Mouse (Mus musculus) CH12.LX (cell line): ENCODE data around the gene Slc24a2. TPM values are rescaled to one million over a fixed set of nuclear protein-coding genes. Genes with fewer than 3 reads are reported as not detected.

Experiments
- DNase-seq: peaks from one replicate; pipeline ENCODE4 v3.0.0-alpha.2; 2013; ENCODE audit errors: extremely low read depth
- H3K27ac ChIP-seq: 2 replicates; pipeline ENCODE4 v1.5.1; 2012; ENCODE audit warnings: low read depth, mild to moderate bottlenecking, control low read depth, moderate library complexity; ENCODE audit not compliant: insufficient read depth
- H3K27me3 ChIP-seq: replicated peaks from 2 replicates; pipeline ENCODE3; 2012; ENCODE audit warnings: inconsistent platforms
- H3K36me3 ChIP-seq, 2 experiments: replicated peaks in 1 of 2; 2 replicates each; pipeline versions ENCODE3 to v1.6.1; 2012; ENCODE audit warnings: inconsistent platforms in 1 of 2, low read length in 1 of 2, mild to moderate bottlenecking in 1 of 2, mixed read lengths in 1 of 2, moderate library complexity in 1 of 2; ENCODE audit not compliant: control insufficient read depth in 1 of 2, insufficient read depth in 1 of 2
- H3K4me1 ChIP-seq, 2 experiments: 2 replicates each; pipeline ENCODE4 v1.6.1; 2012; ENCODE audit warnings: inconsistent platforms in 1 of 2, moderate library complexity in 1 of 2; ENCODE audit not compliant: insufficient read depth in 2 of 2, control insufficient read depth in 1 of 2
- H3K4me2 ChIP-seq: 2 replicates; pipeline ENCODE4 v1.6.1; 2012; ENCODE audit warnings: low read depth, mild to moderate bottlenecking, control low read depth; ENCODE audit not compliant: poor library complexity, insufficient read depth, severe bottlenecking
- H3K4me3 ChIP-seq, 3 experiments: fragments of 150-350 bp in 1 of 3; sonication (generic) in 1 of 3; replicated peaks in 1 of 3; 2 replicates each; pipeline versions ENCODE3 to v1.5.1; 2011 to 2012; ENCODE audit warnings: low read depth in 2 of 3, low read length in 2 of 3, mild to moderate bottlenecking in 2 of 3, moderate library complexity in 2 of 3, control low read depth in 1 of 3, improper control_type of control experiment in 1 of 3, inconsistent platforms in 1 of 3, mixed read lengths in 1 of 3; ENCODE audit not compliant: poor library complexity in 1 of 3
- H3K79me2 ChIP-seq: replicated peaks from 2 replicates; pipeline ENCODE4 v1.6.1; 2012; ENCODE audit warnings: mild to moderate bottlenecking, moderate library complexity; ENCODE audit not compliant: control insufficient read depth, poor library complexity, insufficient read depth, severe bottlenecking; ENCODE audit errors: extremely low read depth
- H3K9ac ChIP-seq: 2 replicates; pipeline ENCODE4 v1.6.1; 2012; ENCODE audit warnings: low read depth, mild to moderate bottlenecking, control low read depth, moderate library complexity; ENCODE audit not compliant: insufficient read depth
- H3K9me3 ChIP-seq: replicated peaks from 2 replicates; pipeline ENCODE3; 2012; ENCODE audit warnings: low read length, inconsistent platforms, mixed read lengths
- BHLHE40 ChIP-seq: IDR thresholded peaks from 2 replicates; pipeline ENCODE4 v1.6.1; 2011; ENCODE audit warnings: mild to moderate bottlenecking, low read depth, low read length, improper control_type of control experiment
- CHD1 ChIP-seq: IDR thresholded peaks from 2 replicates; pipeline ENCODE4 v1.6.1; 2012; ENCODE audit warnings: low read depth, low read length, improper control_type of control experiment, inconsistent platforms
- E2F4 ChIP-seq: IDR thresholded peaks from 2 replicates; pipeline ENCODE4 v1.6.1; 2011; ENCODE audit warnings: low read depth, low read length, improper control_type of control experiment; ENCODE audit not compliant: insufficient replicate concordance
- ELF1 ChIP-seq: IDR thresholded peaks from 2 replicates; pipeline ENCODE4 v1.6.1; 2014; ENCODE audit warnings: low read depth, mild to moderate bottlenecking, inconsistent platforms, low read length, improper control_type of control experiment
- EP300 ChIP-seq: IDR thresholded peaks from 2 replicates; pipeline ENCODE4 v1.6.1; 2011; ENCODE audit warnings: low read length, improper control_type of control experiment
- GABPA ChIP-seq: IDR thresholded peaks from 2 replicates; pipeline ENCODE4 v1.6.1; 2012; ENCODE audit warnings: low read depth, low read length, improper control_type of control experiment, inconsistent platforms; ENCODE audit not compliant: insufficient replicate concordance
- IRF4 ChIP-seq: IDR thresholded peaks from 2 replicates; pipeline ENCODE4 v1.6.1; 2014; ENCODE audit warnings: low read depth, mild to moderate bottlenecking, inconsistent platforms, low read length, improper control_type of control experiment
- JUN ChIP-seq: IDR thresholded peaks from 2 replicates; pipeline ENCODE4 v1.6.1; 2011; ENCODE audit warnings: low read depth, mild to moderate bottlenecking, low read length, improper control_type of control experiment, moderate library complexity; ENCODE audit not compliant: insufficient read depth
- JUND ChIP-seq: conservative IDR thresholded peaks from 2 replicates; pipeline ENCODE4 v1.6.1; 2011; ENCODE audit warnings: low read depth, low read length, improper control_type of control experiment
- KAT2A ChIP-seq: IDR thresholded peaks from 2 replicates; pipeline ENCODE4 v1.6.1; 2012; ENCODE audit warnings: low read length, improper control_type of control experiment, inconsistent platforms; ENCODE audit not compliant: insufficient replicate concordance
- MAFK ChIP-seq: IDR thresholded peaks from 2 replicates; pipeline ENCODE4 v1.6.1; 2011; ENCODE audit warnings: low read length, improper control_type of control experiment; ENCODE audit not compliant: insufficient replicate concordance
- MAZ ChIP-seq: IDR thresholded peaks from 2 replicates; pipeline ENCODE4 v1.6.1; 2012; ENCODE audit warnings: low read depth, mild to moderate bottlenecking, inconsistent platforms, low read length, improper control_type of control experiment, moderate library complexity
- MYC ChIP-seq: IDR thresholded peaks from 2 replicates; pipeline ENCODE4 v1.6.1; 2011; ENCODE audit warnings: low read depth, mild to moderate bottlenecking, improper control_type of control experiment, low read length
- NELFE ChIP-seq: IDR thresholded peaks from 2 replicates; pipeline ENCODE4 v1.6.1; 2011; ENCODE audit warnings: low read depth, low read length, improper control_type of control experiment
- NRF1 ChIP-seq: IDR thresholded peaks from 2 replicates; pipeline ENCODE4 v1.6.1; 2014; ENCODE audit warnings: low read depth, mild to moderate bottlenecking, inconsistent platforms, low read length, improper control_type of control experiment, moderate library complexity
- PAX5 ChIP-seq: IDR thresholded peaks from 2 replicates; pipeline ENCODE4 v1.6.1; 2012; ENCODE audit warnings: low read length, inconsistent platforms, mixed read lengths
- POLR2A ChIP-seq: IDR thresholded peaks from 2 replicates; pipeline ENCODE4 v1.6.1; 2011; ENCODE audit warnings: low read depth, mild to moderate bottlenecking, improper control_type of control experiment, low read length
- POLR2AphosphoS2 ChIP-seq: IDR thresholded peaks from 2 replicates; pipeline ENCODE4 v1.6.1; 2011; ENCODE audit warnings: low read depth, low read length, improper control_type of control experiment
- RCOR1 ChIP-seq: conservative IDR thresholded peaks from 2 replicates; pipeline ENCODE4 v1.6.1; 2012; ENCODE audit warnings: low read depth, mild to moderate bottlenecking, inconsistent platforms, low read length, improper control_type of control experiment
- SIN3A ChIP-seq: IDR thresholded peaks from 2 replicates; pipeline ENCODE4 v1.6.1; 2012; ENCODE audit warnings: low read length, improper control_type of control experiment, inconsistent platforms
- SMC3 ChIP-seq: IDR thresholded peaks from 2 replicates; pipeline ENCODE4 v1.6.1; 2011; ENCODE audit warnings: low read depth, low read length, improper control_type of control experiment
- TBP ChIP-seq: conservative IDR thresholded peaks from 2 replicates; pipeline ENCODE4 v1.6.1; 2011; ENCODE audit warnings: low read depth, low read length, improper control_type of control experiment
- UBTF ChIP-seq: IDR thresholded peaks from 2 replicates; pipeline ENCODE4 v1.6.1; 2012; ENCODE audit warnings: low read depth, mild to moderate bottlenecking, inconsistent platforms, low read length, improper control_type of control experiment, moderate library complexity
- USF1 ChIP-seq: IDR thresholded peaks from 2 replicates; pipeline ENCODE4 v1.6.1; 2014; ENCODE audit warnings: low read depth, mild to moderate bottlenecking, inconsistent platforms, low read length, improper control_type of control experiment
- ZKSCAN1 ChIP-seq: IDR thresholded peaks from 2 replicates; pipeline ENCODE4 v1.6.1; 2012; ENCODE audit warnings: low read depth, inconsistent platforms, low read length, improper control_type of control experiment, borderline replicate concordance
- ZNF384 ChIP-seq: IDR thresholded peaks from 2 replicates; pipeline ENCODE4 v1.6.1; 2012; ENCODE audit warnings: low read depth, low read length, improper control_type of control experiment, inconsistent platforms
- dilution Hi-C: fragments of 300-500 bp; cut with MboI; formaldehyde crosslinking; loops from 2 replicates; pipeline ENCODE4 v1.14.3; 2020; ENCODE audit warnings: low sequenced_read_pairs; ENCODE audit not compliant: extremely low pct_unique_long_range_greater_than_20kb, extremely low pct_ligation_motif_present
- in situ Hi-C: fragments of 300-500 bp; cut with MboI; formaldehyde crosslinking; loops from 3 replicates; pipeline ENCODE4 v1.14.3; 2019; ENCODE audit warnings: low sequenced_read_pairs, low pct_ligation_motif_present, low pct_unique_long_range_greater_than_20kb, mixed read lengths
- polyA plus RNA-seq: library from polyadenylated mRNA; unstranded; fragments of >175 nt; gene quantifications from 2 replicates; pipeline ENCODE4 v1.2.1, GENCODE M21; 2012; ENCODE audit warnings: low read depth; ENCODE audit not compliant: insufficient read length
- total RNA-seq, 2 experiments: library from RNA; depleted of rRNA; stranded (reverse); fragments of 300-350 nt in 1 of 2; fragments of >200 nt in 1 of 2; gene quantifications; 2 replicates each; pipeline ENCODE4 v1.2.3; 2012 to 2014

Gene Slc24a2
- total and polyA plus RNA-seq, 3 experiments = not detected

GRCm38 (mm10) chr4:86948794-86949193, 281.5 kb downstream of the Slc24a2 start:
- H3K4me2 ChIP-seq = no peak overlapping the region
- H3K9ac ChIP-seq = no peak overlapping the region
- H3K36me3 ChIP-seq = no peaks in the 10 kb centered on the region
- TF ChIP-seq BHLHE40 (no peak), MYC (no peak), UBTF (no peak), RCOR1 (no peak), MAFK (no peak), PAX5 (no peak), IRF4 (no peak), POLR2A (no peak), JUN (no peak), USF1 (no peak), TBP (no peak), EP300 (no peak), KAT2A (no peak), SMC3 (no peak), ELF1 (no peak), JUND (no peak)
- dilution Hi-C loops (no loop called here), in situ Hi-C loops (no loop called here)
- no peaks in the 10 kb centered on the region for H3K9me3 ChIP-seq
- no peak overlapping the region for H3K4me3 ChIP-seq
- no peak overlapping the region for H3K27ac ChIP-seq
- no peaks in the 10 kb centered on the region for H3K79me2 ChIP-seq
- no peak for DNase-seq
- H3K4me1 ChIP-seq = no peaks in the 10 kb centered on the region
- no peaks in the 10 kb centered on the region for H3K27me3 ChIP-seq

DNA sequence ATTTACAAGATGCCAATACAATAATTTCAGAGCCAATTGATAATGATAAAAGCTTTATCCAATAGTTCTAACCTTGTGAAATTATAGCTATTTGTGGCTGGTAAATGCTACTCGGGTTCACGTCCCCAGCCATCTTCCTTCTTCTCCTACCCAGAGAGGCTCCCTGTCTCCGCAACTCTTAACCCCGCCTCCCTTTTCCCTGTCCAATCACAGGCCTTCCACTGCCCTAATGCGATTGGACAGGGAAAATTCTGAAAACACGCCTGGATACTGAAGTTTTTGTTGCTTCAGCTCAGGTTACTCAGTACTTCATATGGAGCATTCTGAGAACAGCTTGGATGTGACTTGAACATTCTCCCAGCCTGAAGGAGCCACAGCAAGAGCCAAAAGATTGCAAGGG, 287.0 kb downstream of the Slc24a2 start:
- in situ Hi-C loops = no loop called here
- H3K9ac ChIP-seq = no peak overlapping the region
- dilution Hi-C loops = no loop called here
- H3K4me3 ChIP-seq = no peak overlapping the region
- H3K36me3 ChIP-seq = no peaks in the 10 kb centered on the region
- H3K79me2 ChIP-seq = no peaks in the 10 kb centered on the region
- no peak for TF ChIP-seq PAX5
- TF ChIP-seq MYC = no peak
- no peak for TF ChIP-seq KAT2A
- no peak for TF ChIP-seq NELFE
- no peak for TF ChIP-seq E2F4
- no peak for TF ChIP-seq USF1
- no peak for TF ChIP-seq SIN3A
- no peak for TF ChIP-seq POLR2AphosphoS2
- TF ChIP-seq TBP = no peak
- TF ChIP-seq CHD1 = no peak
- TF ChIP-seq MAZ = no peak
- TF ChIP-seq EP300 = no peak
- TF ChIP-seq NRF1 = no peak
- no peak for TF ChIP-seq ZKSCAN1
- no peak for TF ChIP-seq ZNF384
- TF ChIP-seq GABPA = no peak
- TF ChIP-seq SMC3 = no peak
- H3K4me2 ChIP-seq = no peak overlapping the region
- no peaks in the 10 kb centered on the region for H3K27me3 ChIP-seq
- DNase-seq = no peak
- no peaks in the 10 kb centered on the region for H3K9me3 ChIP-seq
- no peaks in the 10 kb centered on the region for H3K4me1 ChIP-seq
- no peak overlapping the region for H3K27ac ChIP-seq
